Mouse (Mus musculus) C2C12 (cell line): Measurements from ENCODE around the gene Hba-x.

ENCODE experiments used
- CEBPB ChIP-seq: IDR thresholded peaks from one replicate; pipeline ENCODE4 v1.6.1; 2011; ENCODE audit warnings: low read depth, mild to moderate bottlenecking, control low read depth, moderate library complexity
- CTCF ChIP-seq: IDR thresholded peaks from one replicate; pipeline ENCODE4 v1.5.1; 2011; ENCODE audit not compliant: control insufficient read depth, insufficient read depth, insufficient read length
- FOSL1 ChIP-seq: IDR thresholded peaks from one replicate; pipeline ENCODE4 v1.8.0; 2011; ENCODE audit warnings: mild to moderate bottlenecking, low read length; ENCODE audit not compliant: poor library complexity, insufficient read depth, severe bottlenecking
- MAX ChIP-seq: IDR thresholded peaks from one replicate; pipeline ENCODE4 v1.6.1; 2011; ENCODE audit warnings: mild to moderate bottlenecking, control low read depth
- MYOD1 ChIP-seq: IDR thresholded peaks from one replicate; pipeline ENCODE4 v1.6.1; 2011; ENCODE audit warnings: low read depth; ENCODE audit not compliant: control insufficient read depth, insufficient read length
- USF1 ChIP-seq: IDR thresholded peaks from one replicate; pipeline ENCODE4 v1.6.1; 2011; ENCODE audit warnings: low read depth, mild to moderate bottlenecking, control low read depth, moderate library complexity

GRCm38 (mm10) chr11:32285031-32285775 is 9.0 kb downstream of the Hba-x start:
- TF ChIP-seq CEBPB (no peak), CTCF (no peak), USF1 (no peak), MYOD1 (no peak), FOSL1 (no peak), MAX (no peak)
